Mouse (Mus musculus) frontal cortex, postnatal 25 days (tissue): ENCODE data around the gene Vmn2r102.

ENCODE experiments used
- DNase-seq, 2 experiments: peaks; one replicate each; pipeline ENCODE4 v3.0.0; 2022; ENCODE audit warnings: low spot score in 2 of 2

Vmn2r102 gene

DNA sequence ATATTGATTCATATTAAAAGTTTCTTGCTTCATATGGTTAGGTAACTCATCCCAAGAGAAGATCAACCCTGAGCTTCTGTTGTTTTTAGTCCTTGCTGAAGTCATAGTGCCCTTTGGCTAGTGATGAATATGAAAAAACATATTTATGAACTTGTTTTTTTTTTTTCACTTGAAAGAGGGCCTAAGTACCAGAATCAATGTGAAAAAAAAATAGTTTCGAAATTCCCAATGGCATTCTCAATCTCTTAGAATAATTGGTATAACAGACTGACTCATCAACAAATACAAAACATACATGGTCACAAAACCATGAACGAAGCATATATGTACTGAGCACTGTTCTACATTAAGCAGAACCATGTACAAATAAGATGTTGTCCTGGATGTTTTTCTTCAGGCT, at the start of gene Vmn2r102:
Vmn2r102 (plus strand) TSS at position 301 of the 400 bp plus-strand sequence.
- DNase-seq: no peak

DNA sequence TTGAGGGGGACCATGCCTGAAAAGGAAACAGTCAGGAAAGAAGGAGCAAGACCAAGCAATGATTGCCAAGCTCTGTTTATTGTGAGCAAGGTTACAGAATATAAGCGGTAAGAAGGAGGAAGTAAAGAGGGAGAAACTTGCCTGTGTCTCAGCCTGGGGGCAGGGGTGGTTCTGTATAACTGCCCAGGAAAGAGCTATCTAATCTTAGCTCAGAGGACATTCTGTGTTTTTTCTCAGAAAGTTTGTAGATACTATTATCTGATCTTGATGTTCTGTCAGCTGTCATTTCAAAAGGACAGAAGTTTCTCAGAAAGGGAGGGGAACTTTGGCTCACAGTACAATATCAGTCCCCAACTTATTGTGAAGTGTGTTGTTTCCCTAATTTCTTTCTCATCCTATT, 30.8 kb upstream of the Vmn2r102 start:
- no peak for DNase-seq

DNA sequence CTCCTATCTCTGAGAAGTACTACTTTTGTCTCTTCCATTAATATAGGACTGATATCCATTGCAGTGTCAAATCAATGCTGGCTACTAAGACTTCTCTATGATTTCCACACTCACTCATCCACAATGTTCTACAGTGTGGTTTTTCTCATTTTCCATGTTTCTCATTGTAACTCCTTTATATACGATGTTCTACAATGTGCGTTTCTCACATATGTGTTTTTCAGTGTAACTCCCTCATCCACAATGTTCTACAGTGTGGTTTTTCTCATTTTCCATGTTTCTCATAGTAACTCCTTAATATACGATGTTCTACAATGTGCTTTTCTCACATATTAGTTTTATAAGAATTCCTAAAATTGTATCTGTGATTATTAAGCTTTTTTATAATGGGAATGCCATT, 1.7 kb upstream of the Vmn2r102 start:
- no peak for DNase-seq

DNA sequence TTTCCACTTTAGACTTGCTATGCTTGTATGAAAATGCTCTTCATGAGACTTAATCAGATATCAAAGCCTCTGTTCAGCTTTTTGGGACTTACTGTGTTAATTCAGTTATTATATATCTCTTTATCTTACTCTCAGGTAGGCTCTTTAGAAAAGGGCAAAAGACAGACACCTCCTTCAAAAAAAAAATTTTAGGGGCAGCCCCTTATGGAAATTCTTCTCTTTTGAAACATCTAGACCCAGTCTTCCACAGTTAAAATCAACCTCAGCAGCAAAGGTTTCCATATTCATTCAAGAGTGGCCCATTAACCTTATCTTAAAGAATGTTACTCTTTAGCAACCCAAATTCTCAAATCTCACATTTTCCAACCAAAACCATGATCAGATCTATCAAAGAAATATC, 31.9 kb downstream of the Vmn2r102 start:
- no peak for DNase-seq
